In the genomic region with DNA sequence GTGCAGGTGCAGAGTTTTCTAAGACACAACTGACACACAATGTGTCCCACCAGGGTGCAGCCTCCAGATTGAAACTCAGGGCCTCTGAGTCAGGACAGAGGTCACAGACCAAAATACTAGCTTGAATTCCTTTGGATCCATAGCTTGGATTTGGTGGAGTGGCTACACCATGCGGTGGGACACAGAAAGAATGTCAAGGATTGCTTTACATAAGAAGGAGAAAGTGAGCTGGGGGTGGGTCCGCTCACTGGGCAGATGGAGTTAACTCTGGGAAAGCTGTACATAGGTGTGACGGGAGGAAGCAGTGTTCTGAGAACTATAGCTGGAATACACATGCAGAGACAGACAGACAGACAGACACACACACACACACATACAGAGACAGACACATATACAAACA, we compare ENCODE assay signal across 7 mouse cellular contexts.
"Had no signal": no experiment of that assay in that cellular context is flagged by ENCODE, and none has a peak within 500 bp of the region (broad histone marks: within the 10 kb centered on the region; RNA-seq: fewer than 3 reads in every experiment).

No protein-coding gene starts in this region.

- H3K9ac ChIP-seq: limb, embryonic 13.5 days; liver, embryonic 12.5 days; lung, embryonic 14.5 days; neural tube, embryonic 13.5 days; stomach, embryonic 15.5 days had no signal

- H3K27ac ChIP-seq: limb, embryonic 13.5 days; liver, embryonic 12.5 days; midbrain, embryonic 10.5 days; neural tube, embryonic 13.5 days had no signal

- H3K9me3 ChIP-seq: limb, embryonic 13.5 days; liver, embryonic 12.5 days; midbrain, embryonic 10.5 days; neural tube, embryonic 13.5 days; stomach, embryonic 15.5 days had no signal

- H3K4me3 ChIP-seq: limb, embryonic 13.5 days; liver, embryonic 12.5 days; midbrain, embryonic 10.5 days; myocyte; neural tube, embryonic 13.5 days; stomach, embryonic 15.5 days had no signal

- ATAC-seq: liver, embryonic 12.5 days had no signal

- H3K4me2 ChIP-seq: limb, embryonic 13.5 days; liver, embryonic 12.5 days; lung, embryonic 14.5 days; neural tube, embryonic 13.5 days; stomach, embryonic 15.5 days had no signal

- H3K36me3 ChIP-seq: limb, embryonic 13.5 days; liver, embryonic 12.5 days; midbrain, embryonic 10.5 days; neural tube, embryonic 13.5 days; stomach, embryonic 15.5 days had no signal

- H3K4me1 ChIP-seq: limb, embryonic 13.5 days had no signal

- H3K27me3 ChIP-seq: neural tube, embryonic 13.5 days; stomach, embryonic 15.5 days had no signal
